Mouse (Mus musculus): ENCODE measurements around the gene Apoe. TPM values are rescaled to one million over a fixed set of nuclear protein-coding genes. Genes with fewer than 3 reads are reported as not detected.

Apoe gene
- polyA plus RNA-seq, 1 experiment from 2014 or later, result 404 TPM

- peak; percentile 89 for ATAC-seq (ENCODE audit: insufficient read depth)
These were observed 33.8 kb downstream of the Apoe start, which contains the start of gene Clptm1 for GRCm38 (mm10) chr7:19664955-19665841. Gene Clptm1 (minus strand): TSS chr7:19665033.

DNA sequence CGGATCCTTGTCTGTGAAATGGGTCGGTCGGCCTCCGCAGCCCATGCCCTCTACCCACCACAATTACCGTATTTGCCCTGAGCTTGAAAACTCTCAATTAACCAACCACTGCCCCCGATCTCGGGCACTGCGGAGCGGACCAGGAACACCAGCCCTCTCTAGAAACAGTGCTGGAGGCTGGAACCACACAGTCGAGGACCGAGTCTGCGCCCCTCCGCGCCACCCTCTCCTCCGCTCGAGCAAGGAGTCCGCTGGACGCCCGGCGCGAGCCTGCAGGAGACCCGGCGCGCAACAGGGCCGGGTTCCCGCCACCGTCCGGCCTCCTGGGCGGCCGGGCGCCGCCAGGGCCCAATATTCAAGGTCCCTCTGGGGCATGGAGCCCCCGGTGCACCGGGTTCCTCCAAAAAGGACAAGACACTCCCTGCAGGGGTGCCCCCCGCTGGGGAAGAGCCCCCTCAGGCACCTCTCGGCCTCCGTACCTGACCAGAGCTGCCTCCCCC lies 34.5 kb downstream of the Apoe start:
- H3K4me1 ChIP-seq (ENCODE audit: insufficient read depth), result peaks cover 12% of the 10 kb centered on the region; the same call in 1 of the 2 replicates
- WGBS, result under 1% methylated on average over 37 of the region's 37 CpGs
- H3K9ac ChIP-seq, result peak overlapping the region; percentile 97
- H3K9me3 ChIP-seq (ENCODE audit: low read depth, low read length), result no peaks in the 10 kb centered on the region
- H3K27me3 ChIP-seq (ENCODE audit: insufficient read depth, low read length), result no peaks in the 10 kb centered on the region
- DNase-seq (no peak), ATAC-seq (ENCODE audit: insufficient read depth) (peak; percentile 45)
- TF ChIP-seq CTCF (IDR thresholded peaks at IDR 0.05; ENCODE audit: low read depth), result no peak
- H3K4me3 ChIP-seq (ENCODE audit: low read depth, low read length), result peak overlapping the region; percentile 100
- peak overlapping the region; percentile 95 for H3K4me2 ChIP-seq
- H3K27ac ChIP-seq (ENCODE audit: low read depth), result peak overlapping the region; percentile 61
- H3K36me3 ChIP-seq (ENCODE audit: insufficient read depth), result peaks cover 34% of the 10 kb centered on the region

More at GRCm38 (mm10) chr7:19664955-19665841, 33.8 kb downstream of the Apoe start, which contains the start of gene Clptm1:
- H3K27me3 ChIP-seq (ENCODE audit: insufficient read depth, low read length), result no peaks in the 10 kb centered on the region
- TF ChIP-seq CTCF (IDR thresholded peaks at IDR 0.05; ENCODE audit: low read depth), result peak; percentile 63
- H3K9ac ChIP-seq, result peak within 1 kb of the TSS; percentile 97
- peak within 1 kb of the TSS; percentile 100 for H3K4me3 ChIP-seq (ENCODE audit: low read depth, low read length)
- under 1% methylated on average over 63 of the region's 63 CpGs for whole genome bisulfite sequencing
- H3K4me2 ChIP-seq, result peak within 1 kb of the TSS; percentile 95
- DNase-seq, result peak; percentile 99
- H3K36me3 ChIP-seq (ENCODE audit: insufficient read depth), result peaks cover 27% of the 10 kb centered on the region
- peak within 1 kb of the TSS; percentile 98 for H3K27ac ChIP-seq (ENCODE audit: low read depth)
- peaks cover 12% of the 10 kb centered on the region; the same call in 1 of the 2 replicates for H3K4me1 ChIP-seq (ENCODE audit: insufficient read depth)
- no peaks in the 10 kb centered on the region for H3K9me3 ChIP-seq (ENCODE audit: low read depth, low read length)

DNA sequence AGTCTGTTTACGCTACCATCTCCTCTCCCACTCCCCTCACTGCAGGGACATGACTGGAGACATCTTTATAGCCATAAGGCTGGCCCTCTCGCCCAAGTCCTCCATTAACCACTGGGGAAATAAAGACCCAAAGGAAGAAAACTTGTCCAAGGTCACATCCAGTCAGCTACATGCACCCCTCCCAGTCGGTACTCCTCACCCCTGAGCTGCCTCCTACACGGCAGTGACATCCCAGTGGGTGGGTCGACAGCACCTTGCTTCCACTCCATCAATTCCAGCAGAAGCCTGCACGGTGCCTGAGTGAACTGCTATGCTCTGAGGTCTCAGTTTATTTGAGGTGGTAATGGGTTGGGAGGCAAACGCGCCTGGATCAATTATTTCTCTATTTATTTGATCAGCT lies 35.0 kb downstream of the Apoe start:
- no peak for ATAC-seq (ENCODE audit: insufficient read depth)
- peak overlapping the region; percentile 100 for H3K4me3 ChIP-seq (ENCODE audit: low read depth, low read length)

GRCm38 (mm10) chr7:19652614-19653013 lies 46.4 kb downstream of the Apoe start:
- no peaks in the 10 kb centered on the region for H3K9me3 ChIP-seq (ENCODE audit: low read depth, low read length)

More for the DNA sequence above, 35.0 kb downstream of the Apoe start:
- H3K4me2 ChIP-seq, result peak overlapping the region; percentile 95
- peaks cover 38% of the 10 kb centered on the region for H3K36me3 ChIP-seq (ENCODE audit: insufficient read depth)
- WGBS, result 10% methylated on average over 8 of the region's 8 CpGs
- peak overlapping the region; percentile 97 for H3K9ac ChIP-seq
- H3K27ac ChIP-seq (ENCODE audit: low read depth), result no peak overlapping the region
- H3K27me3 ChIP-seq (ENCODE audit: insufficient read depth, low read length), result no peaks in the 10 kb centered on the region
- no peaks in the 10 kb centered on the region for H3K9me3 ChIP-seq (ENCODE audit: low read depth, low read length)
- DNase-seq, result no peak
- no peak for TF ChIP-seq CTCF (IDR thresholded peaks at IDR 0.05; ENCODE audit: low read depth)
- H3K4me1 ChIP-seq (ENCODE audit: insufficient read depth), result peaks cover 9% of the 10 kb centered on the region; the same call in 1 of the 2 replicates

GRCm38 (mm10) chr7:19651063-19651786 lies 47.8 kb downstream of the Apoe start:
- TF ChIP-seq CTCF (IDR thresholded peaks at IDR 0.05; ENCODE audit: low read depth), result no peak
- ATAC-seq (ENCODE audit: insufficient read depth) (no peak), DNase-seq (no peak)
- peaks cover 85% of the 10 kb centered on the region for H3K36me3 ChIP-seq (ENCODE audit: insufficient read depth)
- H3K9ac ChIP-seq, result no peak overlapping the region
- no peaks in the 10 kb centered on the region for H3K4me1 ChIP-seq (ENCODE audit: insufficient read depth)
- H3K4me3 ChIP-seq (ENCODE audit: low read depth, low read length), result no peak overlapping the region
- WGBS, result 88% methylated on average over 6 of the region's 6 CpGs
- H3K9me3 ChIP-seq (ENCODE audit: low read depth, low read length), result no peaks in the 10 kb centered on the region
- no peak overlapping the region for H3K4me2 ChIP-seq
- H3K27ac ChIP-seq (ENCODE audit: low read depth), result no peak overlapping the region
- H3K27me3 ChIP-seq (ENCODE audit: insufficient read depth, low read length), result no peaks in the 10 kb centered on the region

More at GRCm38 (mm10) chr7:19652614-19653013, 46.4 kb downstream of the Apoe start:
- TF ChIP-seq CTCF (IDR thresholded peaks at IDR 0.05; ENCODE audit: low read depth), result no peak
- Histone ChIP-seq H3K4me2 (no peak overlapping the region), H3K36me3 (ENCODE audit: insufficient read depth) (peaks cover 79% of the 10 kb centered on the region), H3K4me1 (ENCODE audit: insufficient read depth) (no peaks in the 10 kb centered on the region), H3K9ac (no peak overlapping the region), H3K27ac (ENCODE audit: low read depth) (no peak overlapping the region), H3K27me3 (ENCODE audit: insufficient read depth, low read length) (no peaks in the 10 kb centered on the region), H3K4me3 (ENCODE audit: low read depth, low read length) (no peak overlapping the region)
- DNase-seq, result no peak
- 84% methylated on average over 2 of the region's 2 CpGs for WGBS
- ATAC-seq (ENCODE audit: insufficient read depth), result no peak

Other genes starting within 250 kb of the Apoe start
- gene Mark4, start 240.4 kb downstream of the Apoe start, polyA plus RNA-seq (2014; fragmentation: Nextera tagmentation; extraction: Ambion mirVana), result 8.7 and 11.1 TPM in 2 replicates
- gene Exoc3l2, start 235.9 kb downstream of the Apoe start, polyA plus RNA-seq (2014; fragmentation: Nextera tagmentation; extraction: Ambion mirVana), result 1.7 and 2.2 TPM in 2 replicates
- gene Bloc1s3, start 190.8 kb downstream of the Apoe start, polyA plus RNA-seq (2014; fragmentation: Nextera tagmentation; extraction: Ambion mirVana), result 1.1 and 1.7 TPM in 2 replicates
- gene Trappc6a, start 190.8 kb downstream of the Apoe start, polyA plus RNA-seq (2014; fragmentation: Nextera tagmentation; extraction: Ambion mirVana), result 77.3 and 83.5 TPM in 2 replicates
- 0.11 TPM in 2 replicates for gene Nkpd1, start 181.3 kb downstream of the Apoe start, polyA plus RNA-seq (2014; fragmentation: Nextera tagmentation; extraction: Ambion mirVana)
- 4.7 and 6.2 TPM in 2 replicates for gene Ppp1r37, start 136.1 kb downstream of the Apoe start, polyA plus RNA-seq (2014; fragmentation: Nextera tagmentation; extraction: Ambion mirVana)
- 0.27 and 0.38 TPM in 2 replicates for gene Zfp296, start 121.9 kb downstream of the Apoe start, polyA plus RNA-seq (2014; fragmentation: Nextera tagmentation; extraction: Ambion mirVana)
- 180 and 183 TPM in 2 replicates for gene Gemin7, start 121.6 kb downstream of the Apoe start, polyA plus RNA-seq (2014; fragmentation: Nextera tagmentation; extraction: Ambion mirVana)
- 46.9 and 51.5 TPM in 2 replicates for gene Clasrp, start 94.7 kb downstream of the Apoe start, polyA plus RNA-seq (2014; fragmentation: Nextera tagmentation; extraction: Ambion mirVana)
- 7.3 TPM in 2 replicates for gene Relb, start 69.8 kb downstream of the Apoe start, polyA plus RNA-seq (2014; fragmentation: Nextera tagmentation; extraction: Ambion mirVana)
- 95.0 and 96.0 TPM in 2 replicates for gene Clptm1, start 34.2 kb downstream of the Apoe start, polyA plus RNA-seq (2014; fragmentation: Nextera tagmentation; extraction: Ambion mirVana)
- gene Apoc2, start 21.2 kb downstream of the Apoe start, polyA plus RNA-seq (2014; fragmentation: Nextera tagmentation; extraction: Ambion mirVana), result 2.5 and 3.4 TPM in 2 replicates
- gene Gm44805, start 17.8 kb downstream of the Apoe start, polyA plus RNA-seq (2014; fragmentation: Nextera tagmentation; extraction: Ambion mirVana), result not detected in 2 replicates
- 0.30 TPM in 1 of 2 replicates, not detected in the other for gene Apoc4, start 17.7 kb downstream of the Apoe start, polyA plus RNA-seq (2014; fragmentation: Nextera tagmentation; extraction: Ambion mirVana)
- 13.6 and 15.5 TPM in 2 replicates for gene Apoc1, start 6.5 kb downstream of the Apoe start, polyA plus RNA-seq (2014; fragmentation: Nextera tagmentation; extraction: Ambion mirVana)
- 149 and 168 TPM in 2 replicates for gene Tomm40, start 16.2 kb upstream of the Apoe start, polyA plus RNA-seq (2014; fragmentation: Nextera tagmentation; extraction: Ambion mirVana)
- gene Nectin2, start 51.3 kb upstream of the Apoe start, polyA plus RNA-seq (2014; fragmentation: Nextera tagmentation; extraction: Ambion mirVana), result 120 and 125 TPM in 2 replicates
- gene Bcam, start 71.8 kb upstream of the Apoe start, polyA plus RNA-seq (2014; fragmentation: Nextera tagmentation; extraction: Ambion mirVana), result 206 and 209 TPM in 2 replicates
- gene Cblc, start 97.6 kb upstream of the Apoe start, polyA plus RNA-seq (2014; fragmentation: Nextera tagmentation; extraction: Ambion mirVana), result 6.8 and 10.2 TPM in 2 replicates
- 4.4 and 6.7 TPM in 2 replicates for gene Bcl3, start 123.6 kb upstream of the Apoe start, polyA plus RNA-seq (2014; fragmentation: Nextera tagmentation; extraction: Ambion mirVana)
- gene Gm19345, start 152.8 kb upstream of the Apoe start, polyA plus RNA-seq (2014; fragmentation: Nextera tagmentation; extraction: Ambion mirVana), result not detected in 2 replicates
- not detected in 2 replicates for gene Ceacam16, start 162.1 kb upstream of the Apoe start, polyA plus RNA-seq (2014; fragmentation: Nextera tagmentation; extraction: Ambion mirVana)
- not detected in 2 replicates for gene Ceacam19, start 188.8 kb upstream of the Apoe start, polyA plus RNA-seq (2014; fragmentation: Nextera tagmentation; extraction: Ambion mirVana)
- gene Pvr, start 222.0 kb upstream of the Apoe start, polyA plus RNA-seq (2014; fragmentation: Nextera tagmentation; extraction: Ambion mirVana), result 13.0 and 13.2 TPM in 2 replicates

All from lung, embryonic 14.5 days (tissue).